Mouse (Mus musculus): ENCODE measurements around the gene Ccdc97. TPM values are rescaled to one million over a fixed set of nuclear protein-coding genes. Genes with fewer than 3 reads are reported as not detected.
A peak's percentile ranks its signal among the peaks of the same experiment; 100 is the strongest.

The Ccdc97 gene
- polyA plus RNA-seq (2015; fragmentation: Nextera tagmentation; extraction: Ambion mirVana): 18.5 and 19.3 TPM in 2 replicates

- H3K27ac ChIP-seq: peak within 1 kb of the TSS; percentile 64
- peaks cover 13% of the 10 kb centered on the region; the same call in 1 of the 2 replicates for H3K4me1 ChIP-seq (replicated peaks)
- H3K27me3 ChIP-seq (replicated peaks): no peaks in the 10 kb centered on the region
- ATAC-seq: peak; percentile 89
- peak within 1 kb of the TSS; percentile 62 for H3K4me2 ChIP-seq (replicated peaks)
- 3% methylated on average over 32 of the region's 32 CpGs for WGBS
- H3K9me3 ChIP-seq: no peaks in the 10 kb centered on the region
- H3K36me3 ChIP-seq: peaks cover 43% of the 10 kb centered on the region
- peak within 1 kb of the TSS; percentile 61 for H3K4me3 ChIP-seq (replicated peaks)
- H3K9ac ChIP-seq: peak within 1 kb of the TSS; percentile 64
These were observed at the start of gene Ccdc97 for GRCm38 (mm10) chr7:25718788-25719417. Gene Ccdc97, minus strand, starts transcription at chr7:25719088.

GRCm38 (mm10) chr7:25768229-25768628, 49.3 kb upstream of the Ccdc97 start:
- 87% methylated on average over 5 of the region's 5 CpGs for WGBS
- no peak overlapping the region for H3K27ac ChIP-seq
- H3K4me1 ChIP-seq (replicated peaks): no peaks in the 10 kb centered on the region
- H3K36me3 ChIP-seq: peaks cover 33% of the 10 kb centered on the region; the same call in 1 of the 2 replicates
- no peaks in the 10 kb centered on the region for H3K9me3 ChIP-seq
- ATAC-seq: no peak
- no peaks in the 10 kb centered on the region for H3K27me3 ChIP-seq (replicated peaks)
- no peak overlapping the region for H3K9ac ChIP-seq
- no peak overlapping the region for H3K4me2 ChIP-seq (replicated peaks)
- H3K4me3 ChIP-seq (replicated peaks): no peak overlapping the region

GRCm38 (mm10) chr7:25766108-25766507, 47.2 kb upstream of the Ccdc97 start:
- peaks cover 33% of the 10 kb centered on the region; the same call in 1 of the 2 replicates for H3K36me3 ChIP-seq
- no peak overlapping the region for H3K9ac ChIP-seq
- H3K4me2 ChIP-seq (replicated peaks): no peak overlapping the region
- no peak for ATAC-seq
- 86% methylated on average over 6 of the region's 6 CpGs for WGBS
- no peaks in the 10 kb centered on the region for H3K27me3 ChIP-seq (replicated peaks)
- no peak overlapping the region for H3K27ac ChIP-seq
- H3K9me3 ChIP-seq: no peaks in the 10 kb centered on the region
- no peak overlapping the region for H3K4me3 ChIP-seq (replicated peaks)
- no peaks in the 10 kb centered on the region for H3K4me1 ChIP-seq (replicated peaks)

- Histone ChIP-seq H3K36me3 (peaks cover 21% of the 10 kb centered on the region; the same call in 1 of the 2 replicates), H3K4me1 (replicated peaks) (no peaks in the 10 kb centered on the region), H3K9me3 (no peaks in the 10 kb centered on the region), H3K27me3 (replicated peaks) (no peaks in the 10 kb centered on the region), H3K9ac (no peak overlapping the region), H3K27ac (peak overlapping the region; percentile 28; the same call in 1 of the 2 replicates), H3K4me3 (replicated peaks) (no peak overlapping the region), H3K4me2 (replicated peaks) (no peak overlapping the region)
- WGBS: 49% methylated on average over 5 of the region's 5 CpGs
- peak; percentile 46; the same call in 1 of the 2 replicates for ATAC-seq
These were observed 45.3 kb upstream of the Ccdc97 start for GRCm38 (mm10) chr7:25764221-25764620.

GRCm38 (mm10) chr7:25763678-25764077, 44.8 kb upstream of the Ccdc97 start:
- Histone ChIP-seq H3K9ac (no peak overlapping the region), H3K4me2 (replicated peaks) (no peak overlapping the region), H3K36me3 (peaks cover 19% of the 10 kb centered on the region), H3K4me1 (replicated peaks) (no peaks in the 10 kb centered on the region), H3K9me3 (no peaks in the 10 kb centered on the region), H3K27ac (peak overlapping the region; percentile 28; the same call in 1 of the 2 replicates), H3K27me3 (replicated peaks) (no peaks in the 10 kb centered on the region), H3K4me3 (replicated peaks) (no peak overlapping the region)
- 54% methylated on average over 11 of the region's 11 CpGs for WGBS
- no peak for ATAC-seq

- Histone ChIP-seq H3K9ac (no peak overlapping the region), H3K4me2 (replicated peaks) (no peak overlapping the region), H3K4me3 (replicated peaks) (no peak overlapping the region), H3K27ac (no peak overlapping the region), H3K36me3 (peaks cover 10% of the 10 kb centered on the region), H3K4me1 (replicated peaks) (no peaks in the 10 kb centered on the region), H3K27me3 (replicated peaks) (no peaks in the 10 kb centered on the region), H3K9me3 (no peaks in the 10 kb centered on the region)
- ATAC-seq: no peak
- 74% methylated on average over 10 of the region's 10 CpGs for WGBS
These were observed 42.5 kb upstream of the Ccdc97 start for GRCm38 (mm10) chr7:25761354-25761753.

- H3K9ac ChIP-seq: peak overlapping the region; percentile 17; the same call in 1 of the 2 replicates
- under 1% methylated on average over 18 of the region's 18 CpGs for WGBS
- no peaks in the 10 kb centered on the region for H3K27me3 ChIP-seq (replicated peaks)
- peaks cover 9% of the 10 kb centered on the region for H3K36me3 ChIP-seq
- peak overlapping the region; percentile 77 for H3K4me3 ChIP-seq (replicated peaks)
- peaks cover 16% of the 10 kb centered on the region; the same call in 1 of the 2 replicates for H3K4me1 ChIP-seq (replicated peaks)
- H3K4me2 ChIP-seq (replicated peaks): peak overlapping the region; percentile 87
- no peaks in the 10 kb centered on the region for H3K9me3 ChIP-seq
- H3K27ac ChIP-seq: peak overlapping the region; percentile 98
- peak; percentile 35 for ATAC-seq
These were observed 37.1 kb upstream of the Ccdc97 start for GRCm38 (mm10) chr7:25756011-25756410.

- Histone ChIP-seq H3K9ac (peak overlapping the region; percentile 17), H3K27me3 (replicated peaks) (no peaks in the 10 kb centered on the region), H3K4me1 (replicated peaks) (peaks cover 16% of the 10 kb centered on the region; the same call in 1 of the 2 replicates), H3K27ac (peak overlapping the region; percentile 98), H3K4me2 (replicated peaks) (peak overlapping the region; percentile 87), H3K4me3 (replicated peaks) (peak overlapping the region; percentile 77), H3K36me3 (peaks cover 12% of the 10 kb centered on the region), H3K9me3 (no peaks in the 10 kb centered on the region)
- WGBS: 0% methylated on average over 15 of the region's 15 CpGs
- peak; percentile 63 for ATAC-seq
These were observed 36.6 kb upstream of the Ccdc97 start for GRCm38 (mm10) chr7:25755468-25755833.

- Histone ChIP-seq H3K9ac (peak within 1 kb of the TSS; percentile 92), H3K27ac (peak within 1 kb of the TSS; percentile 98), H3K4me2 (replicated peaks) (peak within 1 kb of the TSS; percentile 87), H3K4me3 (replicated peaks) (peak within 1 kb of the TSS; percentile 77), H3K36me3 (peaks cover 15% of the 10 kb centered on the region), H3K27me3 (replicated peaks) (no peaks in the 10 kb centered on the region), H3K9me3 (no peaks in the 10 kb centered on the region), H3K4me1 (replicated peaks) (peaks cover 16% of the 10 kb centered on the region; the same call in 1 of the 2 replicates)
- WGBS: under 1% methylated on average over 55 of the region's 55 CpGs
- ATAC-seq: peak; percentile 95
These were observed 36.0 kb upstream of the Ccdc97 start, which contains the start of gene Hnrnpul1 for GRCm38 (mm10) chr7:25754738-25755467. Gene Hnrnpul1, minus strand, starts transcription at chr7:25754757.

- no peaks in the 10 kb centered on the region for H3K9me3 ChIP-seq
- H3K4me1 ChIP-seq (replicated peaks): peaks cover 16% of the 10 kb centered on the region; the same call in 1 of the 2 replicates
- H3K4me2 ChIP-seq (replicated peaks): peak overlapping the region; percentile 79; the same call in 1 of the 2 replicates
- peak overlapping the region; percentile 92 for H3K9ac ChIP-seq
- H3K27me3 ChIP-seq (replicated peaks): no peaks in the 10 kb centered on the region
- WGBS: 1% methylated on average over 30 of the region's 30 CpGs
- H3K36me3 ChIP-seq: peaks cover 20% of the 10 kb centered on the region
- ATAC-seq: no peak
- peak overlapping the region; percentile 77 for H3K4me3 ChIP-seq (replicated peaks)
- H3K27ac ChIP-seq: peak overlapping the region; percentile 98
These were observed 35.5 kb upstream of the Ccdc97 start for GRCm38 (mm10) chr7:25754439-25754737.

GRCm38 (mm10) chr7:25753643-25754438, 35.0 kb upstream of the Ccdc97 start:
- H3K27ac ChIP-seq: peak overlapping the region; percentile 98
- H3K27me3 ChIP-seq (replicated peaks): no peaks in the 10 kb centered on the region
- peak overlapping the region; percentile 77 for H3K4me3 ChIP-seq (replicated peaks)
- peaks cover 21% of the 10 kb centered on the region for H3K36me3 ChIP-seq
- H3K9me3 ChIP-seq: no peaks in the 10 kb centered on the region
- under 1% methylated on average over 46 of the region's 46 CpGs for whole genome bisulfite sequencing
- H3K9ac ChIP-seq: peak overlapping the region; percentile 92
- peaks cover 16% of the 10 kb centered on the region; the same call in 1 of the 2 replicates for H3K4me1 ChIP-seq (replicated peaks)
- peak; percentile 8 for ATAC-seq
- peak overlapping the region; percentile 79 for H3K4me2 ChIP-seq (replicated peaks)

GRCm38 (mm10) chr7:25753076-25753475, 34.2 kb upstream of the Ccdc97 start:
- peak overlapping the region; percentile 77 for H3K4me3 ChIP-seq (replicated peaks)
- H3K9ac ChIP-seq: peak overlapping the region; percentile 92
- H3K4me1 ChIP-seq (replicated peaks): peaks cover 16% of the 10 kb centered on the region; the same call in 1 of the 2 replicates
- no peaks in the 10 kb centered on the region for H3K27me3 ChIP-seq (replicated peaks)
- H3K27ac ChIP-seq: peak overlapping the region; percentile 98; the same call in 1 of the 2 replicates
- peak overlapping the region; percentile 79 for H3K4me2 ChIP-seq (replicated peaks)
- H3K36me3 ChIP-seq: peaks cover 22% of the 10 kb centered on the region
- ATAC-seq: no peak
- H3K9me3 ChIP-seq: no peaks in the 10 kb centered on the region
